Mouse (Mus musculus): ENCODE data around the gene Aspdh.
A peak's percentile ranks its signal among the peaks of the same experiment; 100 is the strongest.

Aspdh gene

DNA sequence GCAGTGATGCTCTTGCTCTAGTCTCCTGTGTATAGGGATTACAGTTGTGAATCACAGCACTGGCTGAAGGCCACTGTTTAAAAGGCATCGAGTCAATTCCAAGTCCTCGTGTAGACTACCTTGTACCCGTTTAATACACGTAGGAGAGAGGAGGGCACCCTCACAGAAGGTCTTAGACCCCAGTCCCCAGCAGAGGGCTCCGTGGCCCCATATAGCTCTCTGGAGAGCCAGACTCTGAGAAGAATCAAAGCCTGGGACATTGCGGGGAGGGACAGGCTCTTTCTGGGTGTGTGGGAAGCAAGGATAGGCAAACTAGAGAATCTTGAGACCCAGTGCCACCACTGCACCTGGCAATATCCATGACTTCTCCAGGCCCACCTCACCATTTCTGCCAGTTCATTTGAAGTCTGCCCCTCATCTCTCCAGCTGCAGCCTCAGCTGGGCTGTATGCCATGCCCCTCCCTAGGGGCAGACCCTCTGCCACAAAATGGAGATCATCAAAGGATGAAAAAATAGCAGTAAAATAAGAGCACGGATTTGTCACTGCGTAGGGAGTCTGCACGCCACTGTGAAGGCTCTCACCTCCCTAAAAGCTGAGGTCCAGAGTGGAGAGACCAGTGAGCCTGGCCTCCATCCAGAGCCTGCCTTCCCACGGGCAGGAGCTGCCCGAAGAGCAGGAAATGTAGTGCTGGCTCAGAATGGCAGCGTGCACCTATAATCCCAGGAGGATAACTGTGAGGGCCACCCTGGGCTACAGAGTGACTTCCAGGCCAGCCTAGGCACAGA lies 18.9 kb upstream of the Aspdh start:
- no peak for DNase-seq (ENCODE audit: extremely low read depth, insufficient read length, low spot score)

DNA sequence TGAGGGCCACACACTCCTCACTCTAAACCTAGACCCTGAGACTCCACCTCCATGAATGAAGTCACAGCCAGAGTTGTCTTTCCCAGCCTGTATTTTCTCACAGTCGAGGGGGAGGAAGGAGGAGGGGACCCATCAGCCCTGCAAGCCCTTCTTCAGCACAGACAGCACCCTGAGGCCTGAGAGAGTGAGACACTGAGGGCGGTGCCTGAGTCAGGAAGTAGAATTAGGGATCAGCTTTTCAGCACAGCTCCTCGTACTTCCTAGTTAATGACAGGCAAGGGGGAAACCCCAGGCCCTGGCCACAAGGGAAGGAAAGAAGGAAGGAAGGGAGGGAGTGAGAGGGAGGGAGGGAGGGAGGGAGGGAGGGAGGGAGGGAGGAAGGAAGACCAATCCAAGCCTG lies 11.9 kb upstream of the Aspdh start:
- DNase-seq (ENCODE audit: extremely low read depth, insufficient read length, low spot score) = peak; percentile 47

DNA sequence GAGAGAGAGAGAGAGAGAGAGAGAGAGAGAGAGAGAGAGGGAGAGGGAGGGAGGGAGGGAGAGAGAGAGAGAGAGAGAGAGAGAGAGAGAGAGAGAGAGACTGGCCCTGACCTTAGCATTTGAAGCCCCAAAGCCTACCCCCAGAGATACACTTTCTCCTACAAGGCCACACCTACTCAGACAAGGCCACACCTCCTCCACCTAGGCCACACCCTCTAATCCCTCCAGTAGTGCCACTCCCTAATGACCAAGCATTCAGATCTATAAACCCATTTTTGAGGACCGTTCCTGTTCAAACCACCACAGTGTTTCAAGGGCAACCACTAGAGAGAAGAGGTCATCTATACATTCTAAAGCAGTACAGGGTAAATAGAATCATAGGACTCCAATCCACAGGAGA lies 8.9 kb upstream of the Aspdh start:
- DNase-seq (ENCODE audit: extremely low read depth, insufficient read length, low spot score) = no peak

GRCm38 (mm10) chr7:44460067-44460466 lies 5.1 kb upstream of the Aspdh start:
- no peak for DNase-seq (ENCODE audit: extremely low read depth, insufficient read length, low spot score)

GRCm38 (mm10) chr7:44460767-44461502 lies 4.3 kb upstream of the Aspdh start:
- DNase-seq (ENCODE audit: extremely low read depth, insufficient read length, low spot score) = no peak

GRCm38 (mm10) chr7:44461503-44462217 lies 3.5 kb upstream of the Aspdh start:
- DNase-seq (ENCODE audit: extremely low read depth, insufficient read length, low spot score) = no peak

DNA sequence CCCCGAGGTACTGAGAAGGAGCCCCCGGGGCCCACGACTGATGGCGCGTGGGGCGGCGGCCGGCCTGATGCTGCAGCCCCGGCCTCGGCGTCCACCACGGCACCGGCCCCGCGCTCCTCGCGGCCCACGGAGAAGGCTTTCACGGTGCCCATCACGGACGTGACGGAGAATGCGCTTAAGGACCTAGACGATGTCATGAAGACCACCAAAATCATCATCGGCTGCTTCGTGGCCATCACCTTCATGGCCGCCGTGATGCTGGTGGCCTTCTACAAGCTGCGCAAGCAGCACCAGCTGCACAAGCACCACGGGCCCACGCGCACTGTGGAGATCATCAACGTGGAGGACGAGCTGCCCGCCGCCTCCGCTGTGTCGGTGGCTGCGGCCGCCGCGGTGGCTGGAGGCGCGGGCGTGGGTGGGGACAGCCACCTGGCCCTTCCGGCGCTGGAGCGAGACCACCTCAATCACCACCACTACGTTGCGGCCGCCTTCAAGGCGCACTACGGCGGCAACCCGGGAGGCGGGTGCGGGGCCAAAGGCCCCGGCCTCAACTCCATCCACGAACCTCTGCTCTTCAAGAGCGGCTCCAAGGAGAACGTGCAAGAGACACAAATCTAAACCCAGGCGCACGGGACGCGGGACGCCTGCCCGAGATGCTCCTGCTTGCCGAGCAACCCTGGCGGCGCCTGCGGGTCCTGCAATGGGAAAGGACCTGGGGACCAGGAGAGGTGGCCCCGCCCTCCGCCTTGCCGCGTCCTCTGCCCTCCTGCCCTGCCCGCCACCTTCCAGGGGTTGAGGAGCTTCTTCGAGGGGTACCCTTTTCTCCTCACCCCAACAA lies 2.8 kb upstream of the Aspdh start:
- no peak for DNase-seq (ENCODE audit: extremely low read depth, insufficient read length, low spot score)

GRCm38 (mm10) chr7:44463056-44463425 lies 2.1 kb upstream of the Aspdh start:
- no peak for DNase-seq (ENCODE audit: extremely low read depth, insufficient read length, low spot score)

DNA sequence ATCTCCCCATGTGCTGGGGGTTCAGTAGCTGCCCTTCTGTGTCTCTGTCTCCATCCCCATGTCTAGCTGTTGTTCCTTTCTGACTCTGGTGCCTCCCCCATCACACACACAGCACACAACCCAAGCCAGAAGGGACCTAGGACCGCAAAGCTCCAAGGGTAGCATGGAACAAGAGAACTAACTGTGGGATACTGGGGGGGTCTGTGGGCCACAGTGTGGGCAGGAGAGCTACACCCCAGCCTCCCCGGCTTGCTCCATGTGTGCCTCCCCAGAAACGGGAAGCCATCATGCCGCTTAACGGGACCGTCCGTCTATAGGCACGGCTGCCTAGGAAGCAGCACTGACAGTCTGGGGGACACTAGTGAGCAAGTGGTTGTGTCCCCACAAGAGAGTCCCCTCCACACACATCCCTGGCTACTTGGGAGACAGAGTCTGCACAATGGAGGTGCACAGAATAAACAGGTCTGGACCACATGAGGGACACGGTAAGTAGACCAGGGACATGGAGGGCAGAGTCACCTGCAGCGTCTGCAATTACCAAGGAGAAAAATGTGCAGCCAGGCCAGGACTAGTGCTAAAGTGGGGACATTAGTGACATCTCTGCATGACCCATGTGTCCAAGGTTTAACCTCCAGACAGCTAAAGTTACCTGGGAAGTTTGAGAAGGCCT lies 1.5 kb upstream of the Aspdh start:
- DNase-seq (ENCODE audit: extremely low read depth, insufficient read length, low spot score) = no peak

DNA sequence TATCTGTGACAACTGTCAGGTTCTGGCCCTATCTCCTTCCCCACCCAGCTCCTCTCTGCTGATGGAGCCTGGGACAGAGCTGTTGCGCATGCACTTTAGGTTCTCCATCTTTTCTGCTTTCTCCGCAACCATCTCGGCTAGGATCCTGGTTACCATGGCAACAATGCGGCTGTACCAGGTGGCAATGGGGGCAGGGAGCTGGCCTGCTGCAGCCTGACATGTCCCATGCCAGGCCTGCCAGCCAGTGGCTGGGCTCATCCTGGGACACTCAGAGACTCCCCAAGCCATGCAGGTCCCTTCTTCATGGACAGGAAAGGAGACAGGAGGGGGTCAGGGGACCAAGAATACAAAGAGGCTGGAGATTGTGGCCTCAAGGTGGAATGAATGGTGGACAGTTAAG lies 680 bp upstream of the Aspdh start:
- DNase-seq (ENCODE audit: extremely low read depth, insufficient read length, low spot score) = no peak

GRCm38 (mm10) chr7:44466006-44466887 lies 1.1 kb downstream of the Aspdh start:
- DNase-seq (ENCODE audit: extremely low read depth, insufficient read length, low spot score) = no peak

GRCm38 (mm10) chr7:44466888-44467311 lies 1.7 kb downstream of the Aspdh start:
- no peak for DNase-seq (ENCODE audit: extremely low read depth, insufficient read length, low spot score)

- peak; percentile 92 for DNase-seq (ENCODE audit: extremely low read depth, insufficient read length, low spot score)
These were observed 2.7 kb downstream of the Aspdh start, which contains the start of gene Josd2 for GRCm38 (mm10) chr7:44467811-44468411. Gene Josd2 (plus strand): TSS chr7:44467980.

- no peak for DNase-seq (ENCODE audit: extremely low read depth, insufficient read length, low spot score)
These were observed 3.6 kb downstream of the Aspdh start for GRCm38 (mm10) chr7:44468644-44469285.

GRCm38 (mm10) chr7:44469677-44470675 lies 4.8 kb downstream of the Aspdh start:
- no peak for DNase-seq (ENCODE audit: extremely low read depth, insufficient read length, low spot score)

- DNase-seq (ENCODE audit: extremely low read depth, insufficient read length, low spot score) = no peak
These were observed 5.8 kb downstream of the Aspdh start for GRCm38 (mm10) chr7:44470696-44471612.
